Mouse (Mus musculus) heart, adult 2 months (tissue): ENCODE results near the gene Hgd. TPM values are rescaled to one million over a fixed set of nuclear protein-coding genes. Genes with fewer than 3 reads are reported as not detected.

Experiments used
- DNase-seq, 2 experiments: peaks; one replicate each; pipeline ENCODE4 v3.0.0; 2021
- H3K27ac ChIP-seq: fragments of 200-600 bp; 2 replicates; pipeline ENCODE4 v1.8.1; 2022
- H3K27me3 ChIP-seq: fragments of 200-500 bp; 2 replicates; pipeline ENCODE4 v1.6.1; 2012; ENCODE audit warnings: mild to moderate bottlenecking, low read length, inconsistent platforms, mixed read lengths; ENCODE audit not compliant: control insufficient read depth, insufficient read depth
- H3K36me3 ChIP-seq: fragments of 200-500 bp; 2 replicates; pipeline ENCODE4 v1.6.1; 2012; ENCODE audit warnings: low read length, inconsistent platforms; ENCODE audit not compliant: control insufficient read depth, insufficient read depth
- H3K4me1 ChIP-seq: fragments of 200-500 bp; 2 replicates; pipeline ENCODE4 v1.6.1; 2011; ENCODE audit warnings: low read length; ENCODE audit not compliant: control insufficient read depth, insufficient read depth
- H3K4me3 ChIP-seq: fragments of 200-600 bp; 2 replicates; pipeline ENCODE4 v1.8.1; 2022
- H3K79me2 ChIP-seq: fragments of 200-500 bp; replicated peaks from 2 replicates; pipeline ENCODE4 v1.6.1; 2012; ENCODE audit warnings: mild to moderate bottlenecking, inconsistent platforms, low read length, moderate library complexity, mixed read lengths; ENCODE audit not compliant: control insufficient read depth, insufficient read depth
- H3K9ac ChIP-seq: fragments of 200-500 bp; 2 replicates; pipeline ENCODE4 v1.6.1; 2012; ENCODE audit warnings: low read depth, mild to moderate bottlenecking, control low read depth, inconsistent platforms, low read length, mixed read lengths
- CTCF ChIP-seq: fragments of 200-600 bp; IDR thresholded peaks from 2 replicates; pipeline ENCODE4 v1.8.1; 2022; ENCODE audit warnings: antibody characterized with exemption, mild to moderate bottlenecking, moderate library complexity
- EP300 ChIP-seq: fragments of 200-500 bp; IDR thresholded peaks from 2 replicates; pipeline ENCODE4 v1.6.1; 2011; ENCODE audit warnings: low read depth, low read length, control low read depth; ENCODE audit not compliant: insufficient read depth
- POLR2A ChIP-seq: fragments of 200-500 bp; IDR thresholded peaks from 2 replicates; pipeline ENCODE4 v1.6.1; 2011; ENCODE audit warnings: mild to moderate bottlenecking, low read depth, low read length, control low read depth; ENCODE audit not compliant: insufficient read depth
- WGBS: fragments of 180-500 bp; shearing (Covaris S2); methylation state at CpG from one replicate; pipeline ENCODE4 v1.1.7; 2018; 5-methylcytosine and 5-hydroxymethylcytosine counted together
- intact Hi-C: fragments of 180-260 bp; cut with DNase I; formaldehyde crosslinking; loops from one replicate; pipeline ENCODE4 v1.15.1; 2025
- polyA plus RNA-seq: library from polyadenylated mRNA; depleted of rRNA; stranded (reverse); fragments of >200 nt; gene quantifications from 2 replicates; pipeline ENCODE4 v1.2.3, GENCODE M21; 2012
- total RNA-seq, 2 experiments: library from RNA; stranded (reverse); gene quantifications; 2 replicates each; pipeline ENCODE4 v1.2.3; 2021

Hgd gene
- total and polyA plus RNA-seq, 3 experiments: 0.08 TPM; not detected in 2

GRCm38 (mm10) chr16:37617695-37618094 is 37.7 kb downstream of the Hgd start:
- Histone ChIP-seq H3K79me2 (no peaks in the 10 kb centered on the region), H3K27ac (no peak overlapping the region), H3K4me3 (no peak overlapping the region), H3K36me3 (no peaks in the 10 kb centered on the region), H3K27me3 (0 out of 2 replicates have a peak, but pooled peaks cover 1% of the 10 kb centered on the region), H3K4me1 (peaks cover 2% of the 10 kb centered on the region; the same call in 1 of the 2 replicates), H3K9ac (no peak overlapping the region)
- intact Hi-C loops: no loop called here
- WGBS: 30% methylated on average over 3 of the region's 3 CpGs
- peak in 1 of 2 experiments; percentile 7 for DNase-seq
- TF ChIP-seq POLR2A: no peak
- no peak for TF ChIP-seq EP300
- no peak for TF ChIP-seq CTCF

- Histone ChIP-seq H3K79me2 (no peaks in the 10 kb centered on the region), H3K36me3 (no peaks in the 10 kb centered on the region), H3K4me1 (peaks cover 1% of the 10 kb centered on the region; the same call in 1 of the 2 replicates), H3K9ac (no peak overlapping the region), H3K27ac (no peak overlapping the region), H3K27me3 (0 out of 2 replicates have a peak, but pooled peaks cover 1% of the 10 kb centered on the region), H3K4me3 (no peak overlapping the region)
- TF ChIP-seq CTCF (no peak), POLR2A (no peak), EP300 (no peak)
- DNase-seq: no peak
- intact Hi-C loops: no loop called here
- WGBS: 67% methylated on average over 3 of the region's 3 CpGs
Observed at GRCm38 (mm10) chr16:37622403-37622802, 42.5 kb downstream of the Hgd start.

- H3K27ac ChIP-seq: no peak overlapping the region
- H3K4me3 ChIP-seq: no peak overlapping the region
- H3K36me3 ChIP-seq: no peaks in the 10 kb centered on the region
- no peak for DNase-seq
- intact Hi-C loops: no loop called here
- H3K4me1 ChIP-seq: no peaks in the 10 kb centered on the region
- no peaks in the 10 kb centered on the region for H3K79me2 ChIP-seq
- no peak overlapping the region for H3K9ac ChIP-seq
- 73% methylated on average over 5 of the region's 5 CpGs for WGBS
- no peak for TF ChIP-seq POLR2A
- TF ChIP-seq CTCF: no peak
- no peak for TF ChIP-seq EP300
- H3K27me3 ChIP-seq: 0 out of 2 replicates have a peak, but pooled peaks cover 1% of the 10 kb centered on the region
Observed at GRCm38 (mm10) chr16:37622919-37623318, 43.0 kb downstream of the Hgd start.

GRCm38 (mm10) chr16:37626388-37626949 is 46.5 kb downstream of the Hgd start:
- Histone ChIP-seq H3K27me3 (0 out of 2 replicates have a peak, but pooled peaks cover 1% of the 10 kb centered on the region), H3K4me1 (no peaks in the 10 kb centered on the region), H3K27ac (no peak overlapping the region), H3K9ac (no peak overlapping the region), H3K36me3 (no peaks in the 10 kb centered on the region), H3K4me3 (no peak overlapping the region), H3K79me2 (no peaks in the 10 kb centered on the region)
- WGBS: 79% methylated on average over 4 of the region's 4 CpGs
- TF ChIP-seq CTCF (no peak), POLR2A (no peak), EP300 (no peak)
- no peak for DNase-seq
- intact Hi-C loops: no loop called here

GRCm38 (mm10) chr16:37628336-37628735 is 48.4 kb downstream of the Hgd start:
- intact Hi-C loops: no loop called here
- Histone ChIP-seq H3K36me3 (no peaks in the 10 kb centered on the region), H3K79me2 (no peaks in the 10 kb centered on the region), H3K4me3 (no peak overlapping the region), H3K9ac (no peak overlapping the region), H3K27ac (no peak overlapping the region), H3K27me3 (no peaks in the 10 kb centered on the region), H3K4me1 (no peaks in the 10 kb centered on the region)
- no peak for DNase-seq
- 74% methylated on average over 9 of the region's 9 CpGs for WGBS
- TF ChIP-seq EP300 (no peak), POLR2A (no peak), CTCF (no peak)

- no peaks in the 10 kb centered on the region for H3K4me1 ChIP-seq
- intact Hi-C loops: no loop called here
- H3K4me3 ChIP-seq: no peak overlapping the region
- no peaks in the 10 kb centered on the region for H3K79me2 ChIP-seq
- H3K27ac ChIP-seq: no peak overlapping the region
- WGBS: 93% methylated on average over 7 of the region's 7 CpGs
- no peaks in the 10 kb centered on the region for H3K36me3 ChIP-seq
- DNase-seq: no peak
- no peak for TF ChIP-seq POLR2A
- no peak for TF ChIP-seq EP300
- no peak for TF ChIP-seq CTCF
- no peaks in the 10 kb centered on the region for H3K27me3 ChIP-seq
- no peak overlapping the region for H3K9ac ChIP-seq
Observed at GRCm38 (mm10) chr16:37629011-37629410, 49.1 kb downstream of the Hgd start.

GRCm38 (mm10) chr16:37634578-37634977 is 54.6 kb downstream of the Hgd start:
- Histone ChIP-seq H3K9ac (no peak overlapping the region), H3K27ac (no peak overlapping the region), H3K79me2 (no peaks in the 10 kb centered on the region), H3K36me3 (no peaks in the 10 kb centered on the region), H3K4me1 (no peaks in the 10 kb centered on the region), H3K27me3 (no peaks in the 10 kb centered on the region), H3K4me3 (no peak overlapping the region)
- no peak for TF ChIP-seq EP300
- no peak for TF ChIP-seq POLR2A
- no peak for TF ChIP-seq CTCF
- intact Hi-C loops: no loop called here
- 49% methylated on average over 9 of the region's 9 CpGs for whole genome bisulfite sequencing
- no peak for DNase-seq
